Mouse (Mus musculus): ENCODE results near the gene Atp13a3. TPM values are rescaled to one million over a fixed set of nuclear protein-coding genes. Genes with fewer than 3 reads are reported as not detected.
A peak's percentile ranks its signal among the peaks of the same experiment; 100 is the strongest.

Atp13a3 gene
- polyA plus RNA-seq, 1 experiment = 25.4 TPM

DNA sequence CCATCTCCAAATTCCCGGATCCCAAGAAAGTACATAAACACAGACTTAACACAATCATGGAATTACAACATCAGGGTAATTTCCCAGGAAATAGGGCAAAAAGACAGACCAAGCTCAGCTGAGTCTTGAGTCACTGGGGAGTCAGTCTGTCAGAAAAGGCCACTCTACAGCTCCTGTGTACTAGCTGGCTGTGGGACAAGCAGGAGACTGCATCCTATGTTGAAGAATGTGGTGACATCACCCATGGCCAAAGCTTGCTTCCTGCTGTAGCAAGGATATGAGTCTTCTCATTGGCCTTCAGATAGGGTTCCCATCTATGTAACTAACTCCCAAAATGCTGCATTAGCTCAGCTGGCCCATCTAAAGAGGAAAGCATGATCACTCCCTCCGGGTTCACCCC is 36.7 kb upstream of the Atp13a3 start:
- no peak for DNase-seq
- no peak overlapping the region for H3K27ac ChIP-seq (ENCODE audit: insufficient read depth, low read depth, low read length)
- TF ChIP-seq CTCF (conservative IDR thresholded peaks at IDR 0.05; ENCODE audit: insufficient read depth, insufficient read length, low read depth, low read length) (no peak), POLR2A (IDR thresholded peaks at IDR 0.05; ENCODE audit: low read depth, low read length) (no peak)
- H3K4me1 ChIP-seq (ENCODE audit: control insufficient read depth, insufficient read depth, low read length) = peaks cover 4% of the 10 kb centered on the region; the same call in 1 of the 2 replicates
- no peak overlapping the region for H3K4me3 ChIP-seq (ENCODE audit: insufficient read depth, low read depth, low read length)
- no peaks in the 10 kb centered on the region for H3K36me3 ChIP-seq (ENCODE audit: control insufficient read depth, insufficient read depth, low read length)
- no peaks in the 10 kb centered on the region for H3K27me3 ChIP-seq (replicated peaks; ENCODE audit: control insufficient read depth, insufficient read depth, low read length)
- WGBS = 89% methylated on average over 2 of the region's 2 CpGs

DNA sequence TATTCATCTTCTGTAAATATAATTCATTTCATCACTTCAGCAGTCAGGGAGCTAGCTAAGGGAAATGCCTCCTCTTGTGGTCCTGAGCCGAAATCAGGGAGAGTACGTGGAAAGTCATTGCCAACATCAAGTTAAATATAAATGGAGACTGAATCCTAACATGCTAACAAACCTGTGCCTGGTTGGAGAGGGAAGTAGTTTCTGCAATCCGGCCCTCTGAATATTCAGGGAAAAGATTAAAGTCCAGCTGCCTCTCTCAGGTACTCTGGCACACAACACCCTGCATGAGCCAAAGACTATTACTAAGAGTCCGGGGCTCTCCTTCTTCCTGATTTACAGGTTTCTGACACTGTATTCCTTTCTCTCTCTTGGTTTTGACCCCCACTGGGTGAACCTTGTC is 35.6 kb upstream of the Atp13a3 start:
- H3K27ac ChIP-seq (ENCODE audit: insufficient read depth, low read depth, low read length) = 0 out of 2 replicates have a peak overlapping the region, but pooled peaks have one; percentile 31
- no peaks in the 10 kb centered on the region for H3K27me3 ChIP-seq (replicated peaks; ENCODE audit: control insufficient read depth, insufficient read depth, low read length)
- H3K4me3 ChIP-seq (ENCODE audit: insufficient read depth, low read depth, low read length) = no peak overlapping the region
- TF ChIP-seq POLR2A (IDR thresholded peaks at IDR 0.05; ENCODE audit: low read depth, low read length) (no peak), CTCF (conservative IDR thresholded peaks at IDR 0.05; ENCODE audit: insufficient read depth, insufficient read length, low read depth, low read length) (peak; percentile 27; the same call in 1 of the 2 replicates)
- peak; percentile 91 for DNase-seq
- peaks cover 4% of the 10 kb centered on the region; the same call in 1 of the 2 replicates for H3K4me1 ChIP-seq (ENCODE audit: control insufficient read depth, insufficient read depth, low read length)
- 48% methylated on average over 4 of the region's 4 CpGs for WGBS
- no peaks in the 10 kb centered on the region for H3K36me3 ChIP-seq (ENCODE audit: control insufficient read depth, insufficient read depth, low read length)

DNA sequence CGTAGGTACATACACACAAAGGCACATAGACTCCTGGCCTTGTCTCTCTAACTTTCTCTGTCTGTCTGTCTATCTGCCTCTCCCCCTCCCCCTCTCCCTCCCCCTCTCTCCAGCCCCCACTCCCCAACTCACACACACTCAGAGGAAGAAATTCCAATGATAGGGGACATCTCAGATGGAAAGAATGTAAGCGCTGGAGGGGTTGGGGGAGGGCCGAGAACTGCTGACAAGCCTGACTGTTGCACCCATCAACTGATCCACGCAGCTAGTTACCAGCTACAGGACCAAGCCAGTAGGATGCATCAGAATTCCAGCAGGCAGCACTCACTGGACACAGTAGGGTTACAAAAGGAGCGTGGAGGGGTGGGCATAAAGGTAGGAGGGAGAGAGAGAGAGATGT is 34.1 kb upstream of the Atp13a3 start:
- Histone ChIP-seq H3K4me1 (ENCODE audit: control insufficient read depth, insufficient read depth, low read length) (peaks cover 4% of the 10 kb centered on the region; the same call in 1 of the 2 replicates), H3K4me3 (ENCODE audit: insufficient read depth, low read depth, low read length) (no peak overlapping the region), H3K27me3 (replicated peaks; ENCODE audit: control insufficient read depth, insufficient read depth, low read length) (no peaks in the 10 kb centered on the region), H3K36me3 (ENCODE audit: control insufficient read depth, insufficient read depth, low read length) (no peaks in the 10 kb centered on the region), H3K27ac (ENCODE audit: insufficient read depth, low read depth, low read length) (no peak overlapping the region)
- WGBS = 89% methylated on average over 5 of the region's 5 CpGs
- TF ChIP-seq POLR2A (IDR thresholded peaks at IDR 0.05; ENCODE audit: low read depth, low read length) (no peak), CTCF (conservative IDR thresholded peaks at IDR 0.05; ENCODE audit: insufficient read depth, insufficient read length, low read depth, low read length) (no peak)
- DNase-seq = no peak

DNA sequence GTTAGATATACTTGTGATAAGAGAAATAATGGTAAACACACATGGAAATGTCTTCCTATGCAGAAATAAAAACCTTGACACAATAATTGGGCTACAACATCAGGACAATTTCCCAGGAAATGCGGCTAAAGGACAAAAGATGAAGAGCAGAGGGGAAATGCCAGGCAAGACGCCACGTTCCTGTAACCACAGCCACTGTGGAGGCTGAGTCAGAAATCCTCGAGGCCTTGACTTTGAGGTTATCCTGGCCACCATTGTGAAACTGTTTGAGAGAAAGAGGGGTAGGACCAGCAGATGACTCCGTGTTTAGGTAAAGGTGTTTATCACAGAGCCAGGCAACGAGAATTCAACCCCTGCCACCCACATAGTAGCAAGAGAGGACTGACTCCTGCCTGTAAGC is 33.6 kb upstream of the Atp13a3 start:
- H3K36me3 ChIP-seq (ENCODE audit: control insufficient read depth, insufficient read depth, low read length) = no peaks in the 10 kb centered on the region
- no peak for TF ChIP-seq CTCF (conservative IDR thresholded peaks at IDR 0.05; ENCODE audit: insufficient read depth, insufficient read length, low read depth, low read length)
- TF ChIP-seq POLR2A (IDR thresholded peaks at IDR 0.05; ENCODE audit: low read depth, low read length) = no peak
- H3K4me3 ChIP-seq (ENCODE audit: insufficient read depth, low read depth, low read length) = no peak overlapping the region
- H3K27me3 ChIP-seq (replicated peaks; ENCODE audit: control insufficient read depth, insufficient read depth, low read length) = no peaks in the 10 kb centered on the region
- DNase-seq = no peak
- WGBS = 85% methylated on average over 6 of the region's 6 CpGs
- H3K4me1 ChIP-seq (ENCODE audit: control insufficient read depth, insufficient read depth, low read length) = peaks cover 4% of the 10 kb centered on the region; the same call in 1 of the 2 replicates
- H3K27ac ChIP-seq (ENCODE audit: insufficient read depth, low read depth, low read length) = no peak overlapping the region

DNA sequence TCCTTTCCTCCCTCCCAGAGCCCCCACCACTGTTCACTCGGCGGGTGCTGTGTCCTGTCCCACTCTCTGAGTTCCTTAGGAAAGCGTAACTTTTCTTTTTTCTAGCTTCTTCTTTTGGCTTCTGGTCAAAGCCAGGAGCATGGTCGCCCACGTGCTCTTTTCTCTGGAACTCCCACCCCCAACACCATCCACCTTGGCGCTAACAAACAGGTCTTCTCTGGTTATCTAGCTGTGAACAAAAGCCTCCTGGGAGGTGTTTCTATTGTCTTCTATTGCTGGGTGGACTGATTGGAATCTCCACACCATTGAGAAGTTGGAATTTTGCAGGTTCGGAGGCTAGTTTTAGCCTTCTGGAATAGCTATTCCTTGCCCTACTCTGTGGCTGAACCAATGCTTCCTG is 30.5 kb upstream of the Atp13a3 start:
- H3K36me3 ChIP-seq (ENCODE audit: control insufficient read depth, insufficient read depth, low read length) = no peaks in the 10 kb centered on the region
- 96% methylated on average over 7 of the region's 7 CpGs for WGBS
- DNase-seq = no peak
- peaks cover 4% of the 10 kb centered on the region; the same call in 1 of the 2 replicates for H3K4me1 ChIP-seq (ENCODE audit: control insufficient read depth, insufficient read depth, low read length)
- H3K4me3 ChIP-seq (ENCODE audit: insufficient read depth, low read depth, low read length) = no peak overlapping the region
- TF ChIP-seq CTCF (conservative IDR thresholded peaks at IDR 0.05; ENCODE audit: insufficient read depth, insufficient read length, low read depth, low read length) = no peak
- H3K27me3 ChIP-seq (replicated peaks; ENCODE audit: control insufficient read depth, insufficient read depth, low read length) = no peaks in the 10 kb centered on the region
- no peak overlapping the region for H3K27ac ChIP-seq (ENCODE audit: insufficient read depth, low read depth, low read length)

DNA sequence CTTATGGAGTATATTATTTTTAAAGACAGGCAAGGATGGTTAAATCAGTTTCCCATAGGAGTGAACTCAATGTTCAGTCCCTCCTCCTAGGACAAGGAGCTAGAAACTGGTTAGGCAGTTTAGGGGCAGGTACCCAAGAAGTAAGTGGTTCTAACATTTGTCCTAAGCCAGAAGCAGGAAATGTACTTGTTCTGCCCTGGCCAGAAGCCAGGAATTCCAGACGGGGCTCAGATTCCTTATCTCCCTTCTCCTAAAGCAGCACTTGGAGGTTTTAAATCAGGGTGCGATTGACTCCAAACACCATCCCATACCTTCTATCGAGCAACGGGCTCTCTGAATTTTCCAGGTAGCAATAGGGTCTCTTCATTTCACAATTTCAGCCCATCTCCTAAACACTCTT is 29.6 kb upstream of the Atp13a3 start:
- no peak for TF ChIP-seq CTCF (conservative IDR thresholded peaks at IDR 0.05; ENCODE audit: insufficient read depth, insufficient read length, low read depth, low read length)
- no peak for TF ChIP-seq POLR2A (IDR thresholded peaks at IDR 0.05; ENCODE audit: low read depth, low read length)
- 39% methylated on average over 4 of the region's 4 CpGs for WGBS
- Histone ChIP-seq H3K36me3 (ENCODE audit: control insufficient read depth, insufficient read depth, low read length) (no peaks in the 10 kb centered on the region), H3K4me1 (ENCODE audit: control insufficient read depth, insufficient read depth, low read length) (no peaks in the 10 kb centered on the region), H3K27me3 (replicated peaks; ENCODE audit: control insufficient read depth, insufficient read depth, low read length) (no peaks in the 10 kb centered on the region), H3K4me3 (ENCODE audit: insufficient read depth, low read depth, low read length) (no peak overlapping the region), H3K27ac (ENCODE audit: insufficient read depth, low read depth, low read length) (no peak overlapping the region)
- DNase-seq = peak; percentile 24

DNA sequence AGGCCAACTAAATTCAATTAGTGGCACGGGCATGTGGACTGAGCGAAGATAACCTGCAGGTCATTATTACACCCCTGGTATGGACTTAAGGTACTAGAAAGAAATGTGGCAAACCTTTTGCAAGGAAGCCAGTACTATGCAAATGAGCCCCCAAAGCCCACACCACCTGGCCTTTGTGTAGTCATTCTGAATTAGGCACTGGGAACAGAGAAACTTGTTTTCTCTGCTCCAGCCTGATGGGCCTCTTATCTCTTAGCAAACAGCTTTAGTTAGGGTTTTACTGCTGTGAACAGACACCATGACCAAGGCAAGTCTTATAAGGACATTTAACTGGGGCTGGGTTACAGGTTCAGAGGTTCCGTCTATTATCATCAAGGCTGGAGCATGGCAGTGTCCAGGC is 27.4 kb upstream of the Atp13a3 start:
- WGBS = 93% methylated on average over 3 of the region's 3 CpGs
- DNase-seq = no peak
- no peak overlapping the region for H3K4me3 ChIP-seq (ENCODE audit: insufficient read depth, low read depth, low read length)
- no peaks in the 10 kb centered on the region for H3K36me3 ChIP-seq (ENCODE audit: control insufficient read depth, insufficient read depth, low read length)
- H3K27me3 ChIP-seq (replicated peaks; ENCODE audit: control insufficient read depth, insufficient read depth, low read length) = no peaks in the 10 kb centered on the region
- TF ChIP-seq POLR2A (IDR thresholded peaks at IDR 0.05; ENCODE audit: low read depth, low read length) = no peak
- no peak for TF ChIP-seq CTCF (conservative IDR thresholded peaks at IDR 0.05; ENCODE audit: insufficient read depth, insufficient read length, low read depth, low read length)
- no peaks in the 10 kb centered on the region for H3K4me1 ChIP-seq (ENCODE audit: control insufficient read depth, insufficient read depth, low read length)
- H3K27ac ChIP-seq (ENCODE audit: insufficient read depth, low read depth, low read length) = no peak overlapping the region

Measured in kidney, adult 2 months (tissue).